Mouse (Mus musculus) heart, adult 2 months (tissue): Measurements from ENCODE around the gene Msh6.

Experiments used
- CTCF ChIP-seq: fragments of 200-600 bp; IDR thresholded peaks from 2 replicates; pipeline ENCODE4 v1.8.1; 2022; ENCODE audit warnings: antibody characterized with exemption, mild to moderate bottlenecking, moderate library complexity
- EP300 ChIP-seq: fragments of 200-500 bp; IDR thresholded peaks from 2 replicates; pipeline ENCODE4 v1.6.1; 2011; ENCODE audit warnings: low read depth, low read length, control low read depth; ENCODE audit not compliant: insufficient read depth
- POLR2A ChIP-seq: fragments of 200-500 bp; IDR thresholded peaks from 2 replicates; pipeline ENCODE4 v1.6.1; 2011; ENCODE audit warnings: mild to moderate bottlenecking, low read depth, low read length, control low read depth; ENCODE audit not compliant: insufficient read depth

DNA sequence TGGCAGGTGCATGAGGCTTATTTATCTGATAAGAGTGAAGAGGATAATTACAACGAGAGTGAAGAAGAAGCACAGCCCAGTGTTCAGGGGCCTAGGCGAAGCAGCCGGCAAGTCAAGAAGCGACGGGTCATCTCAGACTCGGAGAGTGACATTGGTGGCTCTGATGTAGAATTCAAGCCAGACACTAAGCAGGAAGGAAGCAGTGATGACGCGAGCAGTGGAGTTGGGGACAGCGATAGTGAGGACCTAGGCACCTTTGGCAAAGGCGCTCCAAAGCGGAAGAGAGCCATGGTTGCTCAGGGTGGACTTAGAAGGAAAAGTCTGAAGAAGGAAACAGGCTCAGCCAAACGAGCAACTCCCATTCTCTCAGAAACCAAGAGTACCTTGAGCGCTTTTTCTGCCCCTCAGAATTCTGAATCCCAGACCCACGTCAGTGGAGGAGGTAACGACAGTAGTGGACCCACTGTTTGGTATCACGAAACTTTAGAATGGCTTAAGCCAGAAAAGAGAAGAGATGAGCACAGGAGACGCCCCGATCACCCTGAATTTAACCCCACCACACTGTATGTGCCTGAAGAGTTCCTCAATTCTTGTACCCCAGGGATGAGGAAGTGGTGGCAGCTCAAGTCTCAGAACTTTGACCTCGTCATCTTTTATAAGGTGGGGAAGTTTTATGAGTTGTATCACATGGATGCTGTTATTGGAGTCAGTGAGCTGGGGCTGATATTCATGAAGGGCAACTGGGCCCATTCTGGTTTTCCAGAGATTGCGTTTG lies 9.8 kb downstream of the Msh6 start:
- TF ChIP-seq CTCF (no peak), EP300 (no peak), POLR2A (no peak)
